Mouse (Mus musculus): ENCODE data around the gene Ksr1.

The Ksr1 gene

DNA sequence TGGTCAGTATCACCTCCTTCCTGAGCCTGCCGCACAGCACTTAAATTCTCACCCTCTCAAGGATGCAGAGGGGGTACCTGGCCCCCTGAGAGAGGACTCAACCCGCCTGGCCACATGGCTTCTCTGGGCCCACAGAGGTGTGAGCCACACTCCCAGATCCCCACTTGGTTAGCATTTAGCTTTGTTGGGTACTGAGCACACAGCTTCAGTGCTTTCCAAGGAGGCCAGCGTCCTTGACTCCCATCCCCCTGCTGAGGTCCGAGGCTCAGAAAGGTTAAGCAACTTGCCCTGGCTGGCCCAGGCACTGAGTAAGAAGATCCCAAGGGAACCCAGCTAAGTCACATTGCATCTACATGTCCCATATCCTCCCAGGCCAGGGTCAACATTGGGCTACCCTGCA, 178.1 kb downstream of the Ksr1 start:
- H3K36me3 ChIP-seq (ENCODE audit: control insufficient read depth, insufficient read depth, low read length, poor library complexity, severe bottlenecking), result peaks cover 14% of the 10 kb centered on the region
- H3K27me3 ChIP-seq (ENCODE audit: control insufficient read depth, insufficient read depth, low read length, poor library complexity, severe bottlenecking), result no peaks in the 10 kb centered on the region
- no peak for DNase-seq (ENCODE audit: low read depth, low spot score)

DNA sequence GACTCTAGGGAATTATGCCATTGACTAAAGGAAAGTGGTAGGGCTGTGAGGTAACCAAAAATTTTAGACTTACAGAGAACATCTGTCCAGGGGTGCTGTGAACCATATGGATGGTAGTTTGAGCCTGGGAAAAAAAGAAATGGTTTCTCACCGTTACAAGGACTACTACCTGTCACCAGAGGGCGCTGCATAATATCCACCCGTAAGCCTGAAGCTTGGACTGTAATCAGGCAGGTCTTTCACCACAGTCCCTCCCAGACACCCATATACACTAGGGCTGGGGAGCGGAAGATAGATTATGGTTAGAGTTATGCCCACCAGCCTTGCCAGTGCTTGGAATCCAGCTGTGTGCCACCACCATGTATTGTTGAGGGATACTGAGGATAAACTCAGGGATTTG, 178.8 kb downstream of the Ksr1 start:
- H3K27me3 ChIP-seq (ENCODE audit: control insufficient read depth, insufficient read depth, low read length, poor library complexity, severe bottlenecking), result no peaks in the 10 kb centered on the region
- H3K36me3 ChIP-seq (ENCODE audit: control insufficient read depth, insufficient read depth, low read length, poor library complexity, severe bottlenecking), result peaks cover 14% of the 10 kb centered on the region
- DNase-seq (ENCODE audit: low read depth, low spot score), result peak; percentile 73
